8 mouse cellular contexts compared by ENCODE assay signal in genomic region chr12:80129531-80129930, GRCm38 (mm10). TPM values are rescaled to one million over a fixed set of nuclear protein-coding genes. Genes with fewer than 3 reads are reported as not detected.
DNase-seq lines count a peak whose midpoint lies in the region; ATAC-seq and TF ChIP-seq lines count a peak whose summit lies in the region.

No protein-coding gene starts in this region.

- no peak for ATAC-seq in G1E (ENCODE audit: extremely low read depth, insufficient number of reproducible peaks, low FRiP score, poor library complexity, severe bottlenecking)
- no peak for ATAC-seq in intestine, embryonic 16.5 days
- no peak for ATAC-seq in megakaryocyte, adult 5-6 weeks (ENCODE audit: poor library complexity, severe bottlenecking)

- peak; percentile 37; the same call in 1 of the 2 replicates for TF ChIP-seq CTCF in G1E (IDR thresholded peaks at IDR 0.05; ENCODE audit: low read depth, low read length)

- no peak for DNase-seq in heart, embryonic 10.5 days (ENCODE audit: low spot score)
- no peak for DNase-seq in heart, adult 8-10 months (ENCODE audit: low spot score)
- DNase-seq in G1E (ENCODE audit: low spot score), result no peak
- peak; percentile 68 for DNase-seq in lung, postnatal 10 days
- no peak for DNase-seq in ovary, postnatal 14 days (ENCODE audit: low spot score)
- no peak for DNase-seq in ovary, adult 18-20 months (ENCODE audit: low spot score)

- peak overlapping the region; percentile 100 for H3K27ac ChIP-seq in heart, embryonic 10.5 days
- peak overlapping the region; percentile 90; the same call in 1 of the 2 replicates for H3K27ac ChIP-seq in intestine, embryonic 16.5 days (ENCODE audit: low read length)

- H3K9me3 ChIP-seq in heart, embryonic 10.5 days, result no peaks in the 10 kb centered on the region
- no peaks in the 10 kb centered on the region for H3K9me3 ChIP-seq in G1E (replicated peaks)
- H3K9me3 ChIP-seq in intestine, embryonic 16.5 days (ENCODE audit: control insufficient read depth, low read length), result no peaks in the 10 kb centered on the region

- peaks cover 43% of the 10 kb centered on the region for H3K4me1 ChIP-seq in heart, embryonic 10.5 days
- H3K4me1 ChIP-seq in G1E (ENCODE audit: insufficient read depth, low read depth, low read length), result peaks cover 52% of the 10 kb centered on the region
- H3K4me1 ChIP-seq in intestine, embryonic 16.5 days (ENCODE audit: control insufficient read depth, insufficient read depth, low read length), result peaks cover 39% of the 10 kb centered on the region

- no peak overlapping the region for H3K9ac ChIP-seq in intestine, embryonic 16.5 days (ENCODE audit: low read depth, low read length)

- 0 out of 2 replicates have a peak, but pooled peaks cover 3% of the 10 kb centered on the region for H3K27me3 ChIP-seq in heart, embryonic 10.5 days (ENCODE audit: insufficient read depth, poor library complexity, severe bottlenecking)
- no peaks in the 10 kb centered on the region for H3K27me3 ChIP-seq in G1E (ENCODE audit: insufficient read depth, low read length)
- H3K27me3 ChIP-seq in intestine, embryonic 16.5 days (replicated peaks; ENCODE audit: control insufficient read depth, insufficient read depth, low read length), result no peaks in the 10 kb centered on the region

- 92% methylated on average over 8 of the region's 8 CpGs for WGBS in heart, embryonic 10.5 days
- WGBS in intestine, embryonic 16.5 days, result 95% methylated on average over 8 of the region's 8 CpGs

- peaks cover 10% of the 10 kb centered on the region; the same call in 1 of the 2 replicates for H3K36me3 ChIP-seq in heart, embryonic 10.5 days
- H3K36me3 ChIP-seq in G1E (replicated peaks), result peaks cover 52% of the 10 kb centered on the region
- no peaks in the 10 kb centered on the region for H3K36me3 ChIP-seq in intestine, embryonic 16.5 days (ENCODE audit: control insufficient read depth, insufficient read depth, low read length)

- no peak overlapping the region for H3K4me3 ChIP-seq in heart, embryonic 10.5 days
- no peak overlapping the region for H3K4me3 ChIP-seq in G1E (ENCODE audit: low read depth, low read length)
- no peak overlapping the region for H3K4me3 ChIP-seq in intestine, embryonic 16.5 days (ENCODE audit: low read length)

- no peak overlapping the region for H3K4me2 ChIP-seq in intestine, embryonic 16.5 days (ENCODE audit: low read depth, low read length)

RNA-seq across cellular contexts. Expression of gene Zfp36l1, which starts 16.7 kb away (rescaled TPM):
- 90.2 and 114 TPM in 2 replicates for polyA plus RNA-seq in heart, embryonic 10.5 days (2016; fragmentation: Nextera tagmentation; extraction: Ambion mirVana)
- total RNA-seq in heart, adult 8-10 months (2022), result 100 to 1,000 TPM in 1 of 4 experiments, 10 to 100 TPM in 3; 65.0 to 103 (median 80.0) TPM
- total RNA-seq in G1E (2014; fragmentation: Nextera tagmentation) (281 and 283 TPM in 2 replicates), G1E (2017) (31.4 and 40.3 TPM in 2 replicates)
- polyA plus RNA-seq in G1E (2012), result 357 and 385 TPM in 2 replicates
- polyA plus RNA-seq in intestine, embryonic 16.5 days (2015; fragmentation: Nextera tagmentation; extraction: Ambion mirVana), result 79.7 and 89.1 TPM in 2 replicates
- 15.6 and 21.0 TPM in 2 replicates for total RNA-seq in megakaryocyte, adult 5-6 weeks (2015)
- total RNA-seq in megakaryocyte, adult 5-6 weeks (2017), result 3.8 and 5.4 TPM in 2 replicates
